Mouse (Mus musculus) adrenal gland, adult 18-20 months (tissue): ENCODE data around the gene Tas2r105. TPM values are rescaled to one million over a fixed set of nuclear protein-coding genes. Genes with fewer than 3 reads are reported as not detected.

ENCODE experiments used
- DNase-seq, 2 experiments: peaks; one replicate each; pipeline ENCODE4 v3.0.0; 2021 to 2022; ENCODE audit warnings: low spot score in 2 of 2
- long read RNA-seq, 2 experiments: library from polyadenylated mRNA; stranded (forward); transcript quantifications; one replicate each; pipeline ENCODE4 v2.0.0; 2021
- total RNA-seq, 2 experiments: library from RNA; stranded (reverse); gene quantifications; 1 replicate in 1 of 2; 2 replicates in 1 of 2; pipeline ENCODE4 v1.2.3; 2021

The Tas2r105 gene
- not detected for total RNA-seq
- long read RNA-seq, experiment 1 = 0 reads
- long read RNA-seq, experiment 2 = 0 reads

DNA sequence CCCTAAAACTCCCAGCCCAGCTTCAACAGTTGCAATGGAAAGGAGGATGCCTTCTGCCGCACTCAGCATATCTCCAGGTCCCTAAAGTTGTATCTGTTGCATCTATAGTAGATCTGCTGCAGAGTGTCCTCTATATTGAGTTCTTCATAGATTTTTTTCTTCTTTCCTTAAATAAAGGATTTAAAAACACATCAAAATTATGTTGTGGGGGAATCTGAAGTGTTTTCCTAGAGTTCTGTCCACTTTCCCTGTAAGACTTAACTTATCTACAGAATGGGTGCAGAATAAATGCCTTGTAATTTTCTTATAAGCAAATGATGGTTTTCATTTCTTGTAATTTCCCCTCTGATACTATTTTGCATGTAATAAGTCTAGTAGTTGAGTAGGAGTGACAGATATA, at the start of gene Tas2r105:
TSS of gene Tas2r105 (minus strand) at position 101 of the 400 bp plus-strand sequence.
- DNase-seq = no peak

DNA sequence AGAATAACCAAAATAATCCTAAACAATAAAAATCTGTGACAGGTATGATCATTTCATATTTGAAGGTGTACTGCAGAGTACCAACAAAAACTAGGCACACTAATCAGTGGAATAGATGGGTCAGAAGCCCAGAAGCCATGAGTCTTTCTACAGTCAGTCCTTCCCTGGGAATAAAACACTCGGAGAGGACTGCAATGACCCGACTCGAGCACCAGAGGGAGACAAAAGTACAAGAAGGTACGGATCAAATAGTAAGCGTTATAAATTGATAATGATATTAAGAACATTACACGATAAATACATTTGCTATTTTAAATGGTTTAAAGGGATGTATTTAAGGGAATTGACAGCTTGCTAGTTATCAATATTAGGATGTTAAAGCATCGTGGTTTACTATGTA, 25.5 kb upstream of the Tas2r105 start:
- no peak for DNase-seq

DNA sequence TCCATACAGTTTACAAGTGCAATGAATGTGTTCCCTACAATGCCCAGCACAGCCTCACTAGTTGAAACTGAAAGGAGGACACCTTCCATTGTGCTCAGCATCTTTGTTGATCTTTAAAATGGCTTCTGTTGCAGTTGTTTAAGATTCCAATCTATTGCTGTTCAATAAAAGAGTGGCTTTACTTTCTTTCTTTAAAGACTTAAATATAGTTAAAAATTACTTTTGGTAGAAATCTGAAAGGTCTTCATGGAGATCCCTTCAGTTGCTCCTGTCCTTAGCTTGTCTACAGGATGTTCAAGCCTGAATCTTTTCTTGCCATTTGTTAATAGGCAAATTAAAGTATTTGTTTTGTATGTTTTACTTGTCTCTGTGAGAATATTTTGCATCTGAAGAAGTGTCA, 2.7 kb upstream of the Tas2r105 start, which contains the start of gene Tas2r114:
TSS of gene Tas2r114 (minus strand) at position 101 of the 400 bp plus-strand sequence.
- no peak for DNase-seq

DNA sequence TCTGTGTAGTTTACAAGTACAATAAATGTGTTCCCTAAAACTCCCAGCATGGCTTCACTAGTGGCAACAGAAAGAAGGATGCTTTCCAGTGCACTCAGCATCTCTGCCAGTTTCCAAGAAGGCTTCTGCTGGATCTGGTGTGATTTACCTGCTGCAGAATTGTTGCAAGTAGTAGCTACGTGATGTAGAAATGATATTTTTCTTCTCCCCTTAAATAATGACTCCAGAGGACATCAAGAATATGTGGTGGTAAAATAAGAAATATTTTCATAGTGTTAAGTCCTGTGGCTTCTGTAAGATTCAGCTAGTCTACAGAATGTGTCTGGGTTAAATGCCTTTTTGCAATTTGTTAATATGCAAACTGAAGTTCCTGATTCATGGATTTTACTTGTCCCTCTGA, 1.7 kb downstream of the Tas2r105 start, which contains the start of gene Tas2r104:
TSS of gene Tas2r104 (minus strand) at position 101 of the 400 bp plus-strand sequence.
- DNase-seq = no peak

DNA sequence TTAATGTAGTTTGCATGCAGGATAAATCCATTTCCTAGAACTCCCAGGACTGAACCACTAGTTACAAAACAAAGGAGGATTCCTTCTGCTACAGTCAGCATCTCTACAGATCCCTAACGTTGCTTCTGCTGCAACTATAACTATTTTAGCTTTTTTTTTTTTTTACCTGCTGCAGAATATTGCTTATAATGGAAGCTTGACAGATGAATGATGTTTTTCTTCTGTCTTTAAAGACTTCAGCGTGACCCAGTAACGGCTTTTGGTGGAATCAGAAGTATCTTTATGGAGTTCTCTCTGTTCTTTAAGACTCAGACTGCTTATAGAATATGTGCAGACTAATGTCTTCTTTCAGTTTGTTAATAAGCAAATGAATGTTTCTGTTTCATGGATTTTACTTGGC, 8.5 kb downstream of the Tas2r105 start, which contains the start of gene Tas2r106:
TSS of gene Tas2r106 (minus strand) at position 101 of the 400 bp plus-strand sequence.
- DNase-seq = no peak

DNA sequence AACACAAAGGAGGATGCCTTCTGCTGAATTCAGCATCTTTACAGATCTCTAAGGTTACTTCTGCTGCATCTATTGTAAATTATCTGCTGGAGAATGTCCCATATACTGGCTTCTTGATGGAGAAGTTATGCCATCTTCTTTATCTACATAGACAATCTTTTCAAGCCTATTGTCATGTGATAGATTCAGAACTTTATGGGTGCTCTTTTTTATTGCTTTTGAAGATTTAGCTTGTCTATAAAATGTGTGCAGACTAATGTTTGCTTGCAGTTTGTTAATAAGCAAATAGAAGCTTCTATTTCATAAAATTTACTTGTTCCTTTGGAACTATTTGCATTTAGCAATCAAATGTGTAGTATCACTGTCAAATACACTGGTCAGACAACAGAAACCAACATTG, 27.2 kb downstream of the Tas2r105 start, which contains the start of gene Tas2r107:
TSS of gene Tas2r107 (minus strand) at position 101 of the 400 bp plus-strand sequence.
- DNase-seq = no peak

Other genes starting within 250 kb of the Tas2r105 start
- not detected for gene 5430401F13Rik, start 201.1 kb downstream of the Tas2r105 start, total RNA-seq
- gene Gm6619, start 201.1 kb downstream of the Tas2r105 start, total RNA-seq = not detected
- gene Tas2r130, start 56.6 kb downstream of the Tas2r105 start, total RNA-seq = not detected
- not detected for gene Tas2r107, start 27.3 kb downstream of the Tas2r105 start, total RNA-seq
- gene Tas2r106, start 8.6 kb downstream of the Tas2r105 start, total RNA-seq = not detected
- not detected for gene Tas2r104, start 1.8 kb downstream of the Tas2r105 start, total RNA-seq
- not detected for gene Tas2r114, start 2.6 kb upstream of the Tas2r105 start, total RNA-seq